Mouse (Mus musculus) adrenal gland, postnatal 14 days (tissue): Measurements from ENCODE around the gene Cdh22. TPM values are rescaled to one million over a fixed set of nuclear protein-coding genes. Genes with fewer than 3 reads are reported as not detected.
A peak's percentile ranks its signal among the peaks of the same experiment; 100 is the strongest.

Experiments
- DNase-seq: peaks from one replicate; pipeline ENCODE4 v3.0.0; 2021; ENCODE audit warnings: mixed read lengths
- total RNA-seq: library from RNA; stranded (reverse); gene quantifications from 2 replicates; pipeline ENCODE4 v1.2.3, GENCODE M21; 2021

Cdh22 gene
- total RNA-seq, 1 experiment from 2014 or later = 1.3 TPM

DNA sequence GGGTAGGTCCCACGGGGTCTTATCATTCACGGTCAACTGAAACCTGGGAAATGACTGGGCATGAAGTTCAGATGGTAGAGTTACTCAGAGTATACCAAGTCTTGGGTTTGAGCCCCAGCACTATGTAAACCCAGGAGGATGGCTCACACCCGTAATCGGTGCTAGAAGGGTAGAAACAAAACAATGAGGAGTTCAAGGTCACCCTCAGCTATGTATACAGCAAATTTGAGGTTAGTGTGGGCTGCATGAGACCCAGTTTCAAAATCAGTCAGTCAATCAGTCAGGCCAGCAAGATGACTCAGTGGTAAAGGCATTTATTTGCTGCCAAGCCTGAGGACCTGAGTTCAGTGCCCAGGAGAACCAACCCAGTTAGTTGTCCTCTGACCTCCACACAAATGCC lies 27.6 kb downstream of the Cdh22 start:
- DNase-seq = no peak

DNA sequence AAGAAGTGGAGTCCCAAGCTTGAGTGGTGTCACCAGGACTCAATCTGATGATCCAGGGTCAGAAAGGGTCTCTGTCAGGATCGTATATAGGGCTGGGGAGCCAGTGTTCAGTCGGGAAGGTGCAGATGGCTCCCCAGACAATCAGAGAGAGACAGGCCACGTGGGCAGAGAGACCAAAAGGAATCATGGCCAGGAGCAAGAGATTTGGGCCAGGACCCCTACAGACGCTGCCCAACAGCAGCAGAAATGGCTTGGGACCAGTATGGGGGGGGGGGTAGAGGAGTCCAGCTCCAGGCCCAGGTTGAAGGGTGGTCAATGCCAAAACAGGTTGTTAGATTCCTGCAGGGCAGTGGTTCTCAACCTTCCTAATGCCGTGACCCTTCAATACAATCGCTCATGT lies 29.2 kb downstream of the Cdh22 start:
- no peak for DNase-seq

GRCm38 (mm10) chr2:165204931-165205330 lies 29.7 kb downstream of the Cdh22 start:
- DNase-seq = no peak

DNA sequence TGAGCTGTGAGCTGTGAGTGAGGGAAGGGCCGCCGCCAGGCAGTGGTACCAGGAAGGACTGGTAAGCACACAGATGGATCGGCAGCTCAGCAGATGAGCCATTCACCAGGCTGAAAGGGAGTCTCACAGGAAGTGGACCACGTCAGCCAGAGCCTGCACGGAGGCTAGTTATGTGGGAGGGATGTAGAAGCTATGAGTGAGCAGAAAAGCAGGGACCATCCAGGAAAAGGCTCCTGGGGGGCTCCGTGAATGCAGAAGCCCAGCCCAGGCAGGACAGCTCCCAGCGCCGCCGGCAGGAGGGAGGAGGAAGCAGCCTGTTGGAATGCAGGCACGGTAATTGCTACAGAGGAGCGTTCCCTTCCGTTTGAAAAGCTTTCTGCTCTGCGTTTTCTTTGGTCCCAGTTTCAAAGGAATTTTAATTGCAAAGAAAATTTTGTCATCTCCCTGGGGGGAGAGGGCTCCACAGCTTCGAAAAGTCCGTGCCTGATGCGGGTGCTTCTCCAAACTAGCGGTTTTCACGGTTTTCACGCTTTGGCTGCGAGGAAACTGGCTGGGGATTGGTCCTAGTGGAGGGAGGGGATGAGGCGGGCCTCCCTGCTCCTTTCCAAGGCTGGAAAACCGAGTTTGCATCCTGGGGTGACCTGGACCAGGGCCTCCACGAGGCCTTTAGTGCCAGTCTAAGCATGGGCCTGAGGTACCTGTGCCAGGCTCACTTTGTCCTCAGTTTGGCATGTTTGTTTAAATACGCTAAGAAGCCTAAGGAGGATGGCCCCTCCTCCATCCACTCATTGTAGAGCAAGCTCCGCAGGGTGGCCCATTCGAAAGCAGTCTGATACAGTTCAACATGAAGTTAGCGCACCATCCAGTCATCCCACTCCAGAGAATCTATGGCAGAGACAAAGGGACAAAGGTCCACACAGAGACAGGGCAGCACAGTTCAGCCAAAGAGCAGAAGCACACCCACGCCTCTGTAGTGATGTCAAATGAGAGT lies 32.6 kb downstream of the Cdh22 start:
- peak; percentile 29 for DNase-seq

DNA sequence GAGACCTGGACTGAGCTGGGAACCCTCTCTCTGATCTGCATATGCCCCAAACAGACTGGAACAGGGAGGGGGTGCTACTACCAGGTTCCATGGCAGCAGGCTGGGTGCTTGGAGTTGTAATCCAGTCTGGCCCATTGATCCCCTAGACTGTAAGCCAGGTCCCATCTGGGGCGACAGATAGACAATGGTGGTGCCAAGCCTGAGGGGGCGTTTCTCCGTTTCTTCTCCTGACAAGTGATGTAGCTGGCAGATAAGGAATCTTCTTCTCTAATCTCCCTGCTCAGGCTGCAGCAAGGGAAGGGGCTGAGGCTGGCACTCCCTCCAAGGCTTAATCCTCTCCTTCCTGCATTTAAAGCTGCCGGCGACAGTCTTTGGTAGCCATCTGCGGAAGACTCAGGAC lies 37.1 kb downstream of the Cdh22 start:
- no peak for DNase-seq

GRCm38 (mm10) chr2:165195411-165196182 lies 39.1 kb downstream of the Cdh22 start:
- peak; percentile 56 for DNase-seq

DNA sequence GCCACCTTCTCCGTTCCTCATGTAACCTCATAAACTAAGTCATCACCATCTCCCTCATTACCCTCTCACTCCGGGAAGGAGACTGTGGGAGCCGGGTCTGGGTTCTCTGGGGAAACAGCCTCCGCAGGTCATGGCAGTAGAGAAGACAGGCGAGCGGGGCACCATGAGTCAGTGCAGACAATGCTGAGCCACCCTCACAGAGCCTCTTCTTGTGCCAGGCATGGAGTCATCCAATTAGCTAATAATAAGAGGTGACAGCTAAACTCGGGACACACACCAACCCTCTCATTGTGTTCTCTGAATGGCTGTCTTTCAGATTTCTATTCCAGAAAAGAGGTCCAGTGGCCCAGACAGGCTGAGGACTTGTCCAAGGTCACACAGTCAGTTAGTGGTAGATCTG lies 43.2 kb downstream of the Cdh22 start:
- DNase-seq = no peak

DNA sequence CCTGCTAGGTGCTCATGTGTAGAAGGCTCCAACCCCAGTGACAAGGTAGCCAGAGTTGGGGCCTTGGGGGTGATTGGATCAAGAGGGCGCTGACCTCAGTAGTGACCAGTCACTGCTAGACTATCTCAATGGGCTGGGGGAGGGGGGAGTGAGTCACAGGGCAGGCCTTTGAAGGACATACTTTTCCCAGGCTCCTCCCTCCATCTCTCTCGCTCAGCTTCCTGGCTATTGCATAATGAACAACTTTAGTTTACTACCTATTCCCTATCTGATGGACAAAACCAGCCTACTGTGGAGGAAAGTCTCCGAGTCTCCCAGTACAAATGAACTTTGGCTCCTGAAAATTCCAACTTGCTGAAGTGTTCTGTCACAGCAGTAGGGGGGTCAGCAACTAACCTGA lies 45.1 kb downstream of the Cdh22 start:
- peak; percentile 89 for DNase-seq

DNA sequence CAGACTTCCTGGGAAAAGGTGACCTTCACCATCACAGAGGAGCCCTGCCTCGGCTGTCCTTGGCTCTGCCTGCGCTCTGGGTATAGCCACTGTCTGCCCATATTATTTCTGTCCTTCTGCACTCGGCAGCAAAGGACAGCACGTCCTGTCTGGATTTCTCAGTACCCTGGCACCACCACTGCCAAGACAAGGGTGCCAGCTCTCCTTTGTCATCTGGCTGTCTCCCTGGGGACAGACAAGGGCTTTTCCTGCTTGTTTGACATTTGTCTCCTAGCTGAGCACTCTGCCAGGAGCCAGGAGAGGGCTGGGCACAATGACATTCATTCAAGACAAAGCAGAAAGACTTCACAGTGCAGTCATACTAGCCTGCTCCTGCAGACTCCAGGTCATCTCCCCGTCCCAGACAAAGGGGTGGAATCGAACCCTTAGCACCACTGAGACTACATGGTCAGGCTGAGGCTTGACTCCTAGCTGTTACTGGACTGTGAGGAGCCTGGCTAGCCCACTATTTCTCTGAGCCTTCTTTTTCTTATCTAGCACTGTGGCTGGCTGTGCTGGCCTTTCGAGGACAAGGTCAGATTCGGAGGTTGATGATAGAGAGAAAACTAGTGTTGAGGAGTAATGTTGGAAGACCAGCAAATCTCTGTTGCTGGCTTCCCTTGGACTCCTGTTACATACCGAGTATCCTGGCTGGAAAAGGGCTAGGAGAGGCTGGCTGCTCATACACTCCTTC lies 46.8 kb downstream of the Cdh22 start:
- DNase-seq = peak; percentile 55

- DNase-seq = peak; percentile 45
Measured at GRCm38 (mm10) chr2:165184015-165184633, 50.5 kb downstream of the Cdh22 start.

- DNase-seq = no peak
Measured at GRCm38 (mm10) chr2:165182085-165182976, 52.3 kb downstream of the Cdh22 start.

- no peak for DNase-seq
Measured at GRCm38 (mm10) chr2:165179231-165179630, 55.4 kb downstream of the Cdh22 start.

GRCm38 (mm10) chr2:165176965-165177364 lies 57.7 kb downstream of the Cdh22 start:
- no peak for DNase-seq

DNA sequence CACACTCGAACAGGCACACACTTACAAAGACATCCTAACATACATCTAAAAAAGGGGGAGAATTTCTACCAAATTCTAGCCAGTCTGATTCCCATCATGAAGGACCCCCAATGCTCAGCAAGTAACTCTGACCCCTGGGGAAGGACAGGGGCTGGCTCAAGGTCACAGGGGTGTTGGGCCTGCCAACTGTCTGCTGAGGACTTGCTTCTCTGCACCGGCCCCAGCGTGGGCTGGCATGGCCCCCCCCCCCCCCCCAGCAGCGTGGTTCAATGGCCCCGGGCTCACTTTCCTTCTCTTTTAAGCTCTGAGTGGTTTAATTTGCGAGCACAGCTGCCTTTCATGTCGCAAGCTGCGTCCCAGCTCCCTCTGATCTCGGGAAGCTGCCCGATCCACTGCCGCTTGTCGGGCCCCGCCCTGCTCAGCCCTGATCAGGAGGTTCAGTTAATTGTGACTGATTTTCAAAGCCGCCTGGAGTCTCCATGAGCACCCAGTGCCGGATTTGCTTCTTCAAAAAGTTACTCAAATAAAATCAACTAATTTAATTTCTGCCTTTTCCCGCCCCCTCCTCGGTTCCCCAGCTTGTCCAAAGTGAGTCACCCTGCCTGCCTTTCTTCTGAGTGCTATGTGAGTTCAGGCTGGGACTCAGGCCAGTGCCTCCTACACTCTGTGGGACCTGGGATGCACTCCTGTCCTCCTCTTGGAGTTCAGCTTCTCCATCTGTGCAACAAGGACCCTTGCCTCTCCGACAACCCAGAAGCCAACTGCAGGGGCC lies 67.8 kb downstream of the Cdh22 start:
- peak; percentile 51 for DNase-seq

- DNase-seq = no peak
Measured at GRCm38 (mm10) chr2:165162221-165162620, 72.4 kb downstream of the Cdh22 start.

GRCm38 (mm10) chr2:165160466-165160865 lies 74.2 kb downstream of the Cdh22 start:
- peak; percentile 72 for DNase-seq

DNA sequence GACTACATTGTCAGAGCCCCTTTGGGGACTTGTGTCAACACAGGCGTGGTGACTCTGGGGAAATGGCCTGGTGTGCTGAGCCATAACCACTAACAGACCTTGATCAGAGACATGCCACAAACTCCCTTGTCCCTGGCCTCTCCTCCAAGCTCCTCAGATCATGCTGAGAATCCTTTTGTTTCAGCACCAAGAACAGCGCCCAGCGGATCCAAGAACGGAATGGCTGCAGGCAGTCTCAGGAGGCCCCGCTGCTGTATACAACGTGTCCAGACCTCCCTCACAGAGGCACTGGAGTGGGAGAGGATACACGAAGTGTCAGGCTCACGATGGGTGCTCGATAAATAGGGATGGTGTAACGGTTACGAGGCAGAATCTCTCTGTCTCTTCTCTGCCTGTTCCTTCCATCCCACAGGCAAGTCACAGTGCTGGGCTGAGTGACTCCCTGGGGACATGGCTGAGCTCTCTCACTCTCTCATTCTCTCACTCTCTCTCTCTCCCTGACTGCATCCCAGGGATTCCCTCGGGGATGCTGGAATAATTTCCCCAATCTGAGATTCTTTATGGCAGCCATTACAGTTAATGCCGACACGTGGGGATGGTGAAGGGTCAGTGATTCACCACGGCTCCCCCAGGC lies 75.5 kb downstream of the Cdh22 start:
- peak; percentile 87 for DNase-seq

DNA sequence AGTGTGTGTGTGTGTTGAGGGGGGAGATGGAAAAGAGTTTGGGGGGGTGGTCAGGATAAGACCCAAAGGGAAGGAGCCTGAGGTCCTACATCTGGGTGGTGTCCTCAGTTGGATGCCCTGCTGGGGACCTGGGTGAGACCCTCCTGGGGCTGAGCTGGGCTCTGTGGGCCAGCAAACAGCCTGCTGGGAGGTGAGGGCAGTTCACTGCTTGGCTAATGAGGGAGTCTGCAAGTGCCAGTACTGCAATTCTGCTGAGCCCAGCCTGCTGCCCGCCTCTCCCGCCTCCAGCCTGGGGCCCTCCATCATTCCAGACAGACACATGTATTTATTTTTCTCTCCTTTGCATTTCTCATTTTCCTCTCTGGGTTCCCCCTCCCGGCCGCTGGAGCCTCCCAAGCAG lies 76.3 kb downstream of the Cdh22 start:
- DNase-seq = no peak

DNA sequence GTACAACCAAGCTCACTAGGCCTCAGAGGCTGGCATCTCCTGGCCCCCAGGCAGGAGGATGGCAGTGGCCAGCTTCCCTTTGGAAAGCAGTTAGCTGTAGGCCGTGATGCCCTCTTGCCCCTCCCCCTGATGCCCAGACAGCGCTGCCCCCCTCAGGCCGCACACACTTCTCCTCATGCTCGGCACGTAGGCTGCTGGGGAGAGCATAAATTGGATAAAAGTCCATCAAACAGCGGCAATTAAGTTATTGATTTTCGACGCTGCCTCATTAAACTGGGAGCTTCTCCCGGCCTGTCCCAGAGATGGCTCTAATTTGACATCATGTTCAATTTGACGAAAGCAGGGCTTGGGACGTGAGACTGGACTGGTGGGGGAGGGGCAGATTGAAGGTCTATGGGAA lies 76.8 kb downstream of the Cdh22 start:
- peak; percentile 28 for DNase-seq

- peak; percentile 43 for DNase-seq
Measured at GRCm38 (mm10) chr2:165153006-165153405, 81.6 kb downstream of the Cdh22 start.
